Mouse (Mus musculus) heart, postnatal 36 days (tissue): Measurements from ENCODE around the gene Gm20741. TPM values are rescaled to one million over a fixed set of nuclear protein-coding genes. Genes with fewer than 3 reads are reported as not detected.

Source experiments
- DNase-seq, 2 experiments: peaks; one replicate each; pipeline ENCODE4 v3.0.0; 2021 to 2022
- intact Hi-C: fragments of 180-260 bp; cut with DNase I; formaldehyde crosslinking; loops from one replicate; pipeline ENCODE4 v1.15.1; 2025
- total RNA-seq, 2 experiments: library from RNA; stranded (reverse); gene quantifications; 2 replicates each; pipeline ENCODE4 v1.2.3; 2021

Gene Gm20741
- total RNA-seq = not detected

- no peak for DNase-seq
- intact Hi-C loops = no loop called here
These were observed at the start of gene Gm20741 for GRCm38 (mm10) chr16:88811827-88812226. Gm20741 (minus strand) TSS chr16:88812220.

- DNase-seq = no peak
- intact Hi-C loops = no loop called here
These were observed 39.4 kb upstream of the Gm20741 start for GRCm38 (mm10) chr16:88851450-88851849.

DNA sequence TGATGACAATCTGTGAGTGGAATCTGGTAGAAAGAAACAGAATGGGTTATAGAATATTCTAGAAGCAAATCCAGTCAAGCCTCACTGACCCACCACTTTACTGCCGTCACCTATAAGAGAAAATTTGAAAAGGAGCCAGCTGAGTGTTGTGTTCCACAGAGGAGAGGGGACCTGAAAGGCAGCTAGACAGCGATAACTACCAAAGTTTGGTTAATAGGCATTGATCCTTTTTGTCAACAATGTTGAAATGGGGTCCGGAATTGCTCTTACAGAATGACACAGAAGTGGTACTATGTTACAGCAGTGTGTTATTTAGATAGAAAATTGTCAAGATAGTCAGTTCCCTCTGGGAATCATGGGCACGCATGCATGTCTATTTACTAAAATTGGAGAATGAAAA, 36.5 kb upstream of the Gm20741 start:
- intact Hi-C loops = no loop called here
- DNase-seq = no peak

GRCm38 (mm10) chr16:88847363-88847762, 35.3 kb upstream of the Gm20741 start:
- DNase-seq = no peak
- intact Hi-C loops = no loop called here

- DNase-seq = no peak
- intact Hi-C loops = no loop called here
These were observed 15.0 kb upstream of the Gm20741 start for GRCm38 (mm10) chr16:88826978-88827377.

DNA sequence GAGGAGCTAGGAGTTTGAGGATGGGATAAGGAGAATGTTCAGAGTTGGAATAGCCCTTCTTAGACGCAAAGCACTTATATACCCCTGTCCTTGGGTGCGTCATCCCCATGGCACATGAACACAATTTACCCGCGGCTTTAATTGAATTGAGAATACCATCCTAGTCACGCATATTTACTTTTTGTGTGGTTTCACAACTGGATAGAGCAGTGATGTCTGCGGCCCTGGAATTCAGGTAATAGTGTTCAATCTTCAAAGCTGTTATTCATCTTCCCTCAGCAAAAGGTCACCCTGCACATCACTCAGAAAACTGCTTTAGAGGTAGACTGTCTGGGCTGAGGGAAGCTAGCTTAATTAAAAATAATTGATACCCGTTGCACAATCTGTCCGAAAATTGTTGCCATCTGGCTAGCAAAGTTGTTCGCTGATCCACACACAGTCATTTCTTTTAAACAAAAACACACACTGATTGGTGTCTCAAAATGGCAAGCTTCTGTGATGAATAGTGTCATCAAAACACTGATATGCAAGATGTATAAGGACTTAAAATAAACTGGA, 14.2 kb upstream of the Gm20741 start, which contains the start of gene Krtap14:
Krtap14 (minus strand) TSS at position 51 of the 558 bp plus-strand sequence.
- DNase-seq = no peak
- intact Hi-C loops = no loop called here

DNA sequence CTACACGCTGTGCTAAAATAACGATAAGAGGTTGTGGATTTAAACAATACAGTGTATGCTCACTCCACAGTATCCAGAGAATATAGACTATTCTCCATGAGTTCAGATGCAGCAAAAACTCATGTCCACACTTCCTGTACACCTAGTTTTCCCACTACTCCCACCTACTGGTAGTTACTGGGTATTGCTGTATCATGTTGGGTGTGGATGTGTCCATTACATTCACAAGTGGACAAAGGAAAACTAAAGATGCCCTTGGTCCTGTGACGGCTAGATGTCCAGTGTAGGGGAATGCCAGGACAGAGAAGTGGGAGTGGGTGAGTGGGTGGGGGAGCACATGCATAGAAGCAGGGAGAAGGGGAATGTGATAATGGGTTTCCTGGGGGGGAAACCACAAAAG, 11.7 kb upstream of the Gm20741 start:
- intact Hi-C loops = no loop called here
- no peak for DNase-seq

GRCm38 (mm10) chr16:88820066-88820465, 8.0 kb upstream of the Gm20741 start, which contains the start of gene Krtap15:
Krtap15 (plus strand) TSS chr16:88820215.
- intact Hi-C loops = no loop called here
- no peak for DNase-seq

GRCm38 (mm10) chr16:88786786-88787185, 25.2 kb downstream of the Gm20741 start:
- DNase-seq = no peak
- intact Hi-C loops = no loop called here

DNA sequence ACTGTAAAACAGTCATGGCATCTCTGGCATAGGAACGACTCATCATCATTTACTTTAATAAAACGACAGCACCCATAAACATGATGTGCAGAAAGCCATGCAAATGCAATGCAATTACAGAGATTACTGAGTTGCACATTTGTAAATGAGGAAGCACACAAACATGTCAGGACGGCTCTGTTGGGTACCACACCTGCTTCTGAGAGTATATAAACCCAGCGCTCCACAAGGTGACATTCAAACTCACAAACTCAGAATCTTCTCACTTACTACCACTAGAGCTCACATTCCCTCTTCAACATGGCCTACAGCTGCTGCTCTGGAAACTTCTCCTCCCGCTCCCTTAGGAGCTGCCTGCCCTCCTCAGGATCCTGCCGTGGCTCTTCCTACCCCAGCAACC, 34.4 kb downstream of the Gm20741 start, which contains the start of gene Gm5965:
Gm5965 (plus strand) TSS at position 301 of the 400 bp plus-strand sequence.
- intact Hi-C loops = no loop called here
- no peak for DNase-seq

DNA sequence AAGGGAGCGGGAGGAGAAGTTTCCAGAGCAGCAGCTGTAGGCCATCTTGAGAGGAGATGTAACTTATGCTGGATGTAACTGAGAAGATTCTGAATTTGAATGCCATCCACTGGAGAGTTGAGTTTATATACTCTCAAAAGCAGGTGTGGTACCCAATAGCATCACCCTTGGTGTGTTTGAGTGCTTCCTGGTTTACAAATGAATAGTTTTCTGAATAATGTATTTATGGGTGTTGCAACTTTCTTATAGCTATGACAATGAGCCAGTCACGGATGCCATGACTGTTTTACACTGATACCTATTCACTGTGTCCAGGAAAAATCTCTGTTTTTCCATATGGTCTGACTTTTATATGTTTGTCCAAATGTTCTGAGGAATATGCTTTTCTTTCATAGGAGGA, 37.9 kb downstream of the Gm20741 start, which contains the start of gene 2310057N15Rik:
2310057N15Rik (minus strand) TSS at position 101 of the 400 bp plus-strand sequence.
- DNase-seq = no peak
- intact Hi-C loops = no loop called here

Other genes starting within 250 kb of the Gm20741 start
- not detected for gene Cldn8, start 249.0 kb downstream of the Gm20741 start, total RNA-seq
- not detected for gene Krtap24-1, start 199.9 kb downstream of the Gm20741 start, total RNA-seq
- gene 2310079G19Rik, start 184.6 kb downstream of the Gm20741 start, total RNA-seq = not detected
- not detected for gene Krtap26-1, start 164.4 kb downstream of the Gm20741 start, total RNA-seq
- gene Krtap27-1, start 140.5 kb downstream of the Gm20741 start, total RNA-seq = not detected
- not detected for gene 2310061N02Rik, start 104.3 kb downstream of the Gm20741 start, total RNA-seq
- not detected for gene Krtap13-1, start 83.4 kb downstream of the Gm20741 start, total RNA-seq
- gene Krtap13, start 60.6 kb downstream of the Gm20741 start, total RNA-seq = not detected
- gene 2310034C09Rik, start 53.4 kb downstream of the Gm20741 start, total RNA-seq = not detected
- not detected for gene 2310057N15Rik, start 38.0 kb downstream of the Gm20741 start, total RNA-seq
- not detected for gene Gm5965, start 34.3 kb downstream of the Gm20741 start, total RNA-seq
- not detected for gene Krtap15, start 8.0 kb upstream of the Gm20741 start, total RNA-seq
- gene Krtap14, start 13.9 kb upstream of the Gm20741 start, total RNA-seq = not detected
- gene Krtap19-1, start 57.2 kb upstream of the Gm20741 start, total RNA-seq = not detected
- not detected for gene Krtap19-2, start 62.0 kb upstream of the Gm20741 start, total RNA-seq
- not detected for gene Krtap19-3, start 65.8 kb upstream of the Gm20741 start, total RNA-seq
- gene Krtap19-4, start 72.9 kb upstream of the Gm20741 start, total RNA-seq = not detected
- not detected for gene Krtap19-5, start 84.2 kb upstream of the Gm20741 start, total RNA-seq
- gene Krtap19-9b, start 120.0 kb upstream of the Gm20741 start, total RNA-seq = not detected
- gene Krtap16-3, start 150.7 kb upstream of the Gm20741 start, total RNA-seq = not detected
- gene Krtap22-2, start 198.5 kb upstream of the Gm20741 start, total RNA-seq = not detected
- gene Gm10229, start 203.1 kb upstream of the Gm20741 start, total RNA-seq = not detected
- not detected for gene Krtap6-1, start 219.5 kb upstream of the Gm20741 start, total RNA-seq
- gene Gm10228, start 229.3 kb upstream of the Gm20741 start, total RNA-seq = not detected
- gene Krtap6-5, start 235.7 kb upstream of the Gm20741 start, total RNA-seq = not detected